Mouse (Mus musculus) spleen, adult 2 months (tissue): ENCODE data around the gene Baiap2l1.

Experiments used
- CTCF ChIP-seq: fragments of 200-500 bp; IDR thresholded peaks from 2 replicates; pipeline ENCODE4 v1.5.1; 2011; ENCODE audit warnings: mild to moderate bottlenecking, inconsistent platforms; ENCODE audit not compliant: insufficient read depth, insufficient read length, insufficient replicate concordance; ENCODE audit errors: extremely low read depth
- POLR2A ChIP-seq: fragments of 200-500 bp; IDR thresholded peaks from 2 replicates; pipeline ENCODE4 v1.6.1; 2011; ENCODE audit warnings: low read depth, low read length, inconsistent platforms

DNA sequence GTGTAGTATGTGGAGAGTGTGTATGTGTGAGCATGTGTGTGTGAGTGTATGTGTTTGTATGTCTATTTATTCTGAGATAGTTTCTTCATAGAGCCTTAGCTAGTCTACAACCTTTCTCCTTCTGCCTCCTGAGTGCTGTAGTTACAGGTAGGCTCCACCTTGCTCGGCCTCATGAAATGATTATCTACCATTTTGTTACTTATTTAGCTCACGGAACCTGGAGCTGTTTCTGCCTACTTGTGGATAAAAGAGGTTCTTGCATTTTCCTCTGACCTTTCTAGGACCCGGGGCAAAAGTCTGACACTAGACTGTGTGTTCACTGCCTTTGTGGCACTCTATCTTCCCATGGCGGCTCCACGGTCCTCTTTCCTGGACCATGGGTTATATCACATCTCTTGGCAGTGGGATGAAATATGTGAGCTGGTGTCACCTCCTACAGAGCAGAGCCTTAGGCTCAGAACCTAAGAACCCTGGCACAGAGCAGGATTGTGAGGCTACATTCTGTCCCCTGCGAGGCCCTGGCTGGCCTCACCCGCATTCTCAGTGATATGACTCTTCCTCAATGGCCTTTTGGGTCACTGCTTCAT is 113.9 kb downstream of the Baiap2l1 start, which contains the start of gene Bri3:
- TF ChIP-seq CTCF: no peak
- no peak for TF ChIP-seq POLR2A
